Mouse (Mus musculus) kidney, adult 2 months (tissue): ENCODE results near the gene Lyz2.

Experiments
- CTCF ChIP-seq: fragments of 200-500 bp; conservative IDR thresholded peaks from 2 replicates; pipeline ENCODE4 v1.5.1; 2011; ENCODE audit warnings: low read depth, mild to moderate bottlenecking, control low read depth, low read length, moderate library complexity, mixed read lengths; ENCODE audit not compliant: insufficient read depth, insufficient read length
- POLR2A ChIP-seq: fragments of 200-500 bp; IDR thresholded peaks from one replicate; pipeline ENCODE4 v1.6.1; 2011; ENCODE audit warnings: low read depth, low read length, control low read depth

DNA sequence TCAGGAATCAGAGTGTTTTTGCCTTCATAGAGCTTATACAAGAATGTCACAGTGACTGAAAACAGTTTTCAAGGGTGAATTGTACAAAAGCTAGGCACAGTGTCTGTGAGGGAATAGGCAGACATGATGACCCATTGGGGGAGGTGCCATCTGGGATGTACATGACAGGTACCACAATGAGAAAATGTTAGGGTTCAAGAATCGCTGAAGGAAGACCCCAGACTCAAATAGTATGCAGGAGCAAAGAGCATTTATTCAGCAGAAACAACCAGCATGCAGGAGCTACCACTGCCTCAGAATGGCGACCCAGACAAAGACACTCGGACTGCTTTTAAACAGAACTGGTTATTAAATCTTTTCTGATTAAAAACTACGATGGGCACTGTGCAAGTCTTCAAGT, 17.0 kb upstream of the Lyz2 start:
- TF ChIP-seq POLR2A = no peak
- TF ChIP-seq CTCF = no peak
